Mouse (Mus musculus) limb, embryonic 10.5 days (tissue): ENCODE measurements at regions not wholly inside any gene's neighbourhood (a gene's known extent, or its start where the extent isn't known, plus 50 kb on each side); places are given as distances from the start of the nearest gene placed in this dataset.

Experiments used
- DNase-seq: peaks from one replicate; pipeline ENCODE4 v3.0.0-alpha.2; 2017; ENCODE audit warnings: low spot score
- H3K27ac ChIP-seq: fragments of 300-500 bp; sonication (generic); 2 replicates; pipeline ENCODE4 v1.5.1; 2016; ENCODE audit warnings: mild to moderate bottlenecking
- H3K27me3 ChIP-seq: fragments of 300-500 bp; sonication (generic); 2 replicates; pipeline ENCODE4 v1.6.1; 2016; ENCODE audit warnings: low read depth, mild to moderate bottlenecking; ENCODE audit not compliant: poor library complexity, severe bottlenecking
- H3K36me3 ChIP-seq: fragments of 300-500 bp; sonication (generic); 2 replicates; pipeline ENCODE4 v1.6.1; 2016; ENCODE audit warnings: mild to moderate bottlenecking, moderate library complexity
- H3K4me1 ChIP-seq: fragments of 300-500 bp; sonication (generic); 2 replicates; pipeline ENCODE4 v1.6.1; 2016
- H3K4me3 ChIP-seq: fragments of 300-500 bp; sonication (generic); 2 replicates; pipeline ENCODE4 v1.5.1; 2016; ENCODE audit warnings: mild to moderate bottlenecking, moderate library complexity
- H3K9me3 ChIP-seq: fragments of 300-500 bp; sonication (generic); replicated peaks from 2 replicates; pipeline ENCODE4 v1.6.1; 2016; ENCODE audit warnings: mild to moderate bottlenecking
- WGBS: fragments of 180-500 bp; shearing (Covaris S2); methylation state at CpG from one replicate; pipeline ENCODE4 v1.1.7; 2016; 5-methylcytosine and 5-hydroxymethylcytosine counted together

GRCm38 (mm10) chr2:101441081-101441630 lies 183.4 kb upstream of the Rag2 start:
- Histone ChIP-seq H3K4me3 (no peak overlapping the region), H3K4me1 (no peaks in the 10 kb centered on the region), H3K9me3 (no peaks in the 10 kb centered on the region), H3K27me3 (no peaks in the 10 kb centered on the region), H3K36me3 (no peaks in the 10 kb centered on the region), H3K27ac (no peak overlapping the region)
- 93% methylated on average over 5 of the region's 5 CpGs for WGBS
- no peak for DNase-seq

- H3K27ac ChIP-seq, result no peak overlapping the region
- WGBS, result 90% methylated on average over 5 of the region's 5 CpGs
- H3K4me3 ChIP-seq, result no peak overlapping the region
- no peaks in the 10 kb centered on the region for H3K27me3 ChIP-seq
- no peaks in the 10 kb centered on the region for H3K9me3 ChIP-seq
- DNase-seq, result no peak
- H3K36me3 ChIP-seq, result no peaks in the 10 kb centered on the region
- no peaks in the 10 kb centered on the region for H3K4me1 ChIP-seq
These were observed 168.9 kb upstream of the Rag2 start for GRCm38 (mm10) chr2:101455591-101455990.

- H3K9me3 ChIP-seq, result no peaks in the 10 kb centered on the region
- peaks cover under 1% of the 10 kb centered on the region; the same call in 1 of the 2 replicates for H3K4me1 ChIP-seq
- H3K27ac ChIP-seq, result no peak overlapping the region
- WGBS, result 87% methylated on average over 1 of the region's 1 CpGs
- no peaks in the 10 kb centered on the region for H3K36me3 ChIP-seq
- DNase-seq, result no peak
- H3K27me3 ChIP-seq, result no peaks in the 10 kb centered on the region
- H3K4me3 ChIP-seq, result no peak overlapping the region
These were observed 165.6 kb upstream of the Rag2 start for GRCm38 (mm10) chr2:101458959-101459358.

GRCm38 (mm10) chr2:101462450-101462849 lies 162.1 kb upstream of the Rag2 start:
- Histone ChIP-seq H3K27ac (no peak overlapping the region), H3K27me3 (no peaks in the 10 kb centered on the region), H3K36me3 (no peaks in the 10 kb centered on the region), H3K4me3 (no peak overlapping the region), H3K4me1 (peaks cover 7% of the 10 kb centered on the region), H3K9me3 (no peaks in the 10 kb centered on the region)
- WGBS, result 98% methylated on average over 1 of the region's 1 CpGs
- no peak for DNase-seq

GRCm38 (mm10) chr2:101464291-101465140 lies 160.0 kb upstream of the Rag2 start:
- no peaks in the 10 kb centered on the region for H3K27me3 ChIP-seq
- H3K9me3 ChIP-seq, result no peaks in the 10 kb centered on the region
- H3K36me3 ChIP-seq, result no peaks in the 10 kb centered on the region
- no peak for DNase-seq
- peaks cover 7% of the 10 kb centered on the region for H3K4me1 ChIP-seq
- H3K27ac ChIP-seq, result no peak overlapping the region
- WGBS, result 75% methylated on average over 9 of the region's 9 CpGs
- H3K4me3 ChIP-seq, result no peak overlapping the region

- Histone ChIP-seq H3K27ac (no peak overlapping the region), H3K4me1 (no peaks in the 10 kb centered on the region), H3K9me3 (no peaks in the 10 kb centered on the region), H3K27me3 (no peaks in the 10 kb centered on the region), H3K36me3 (no peaks in the 10 kb centered on the region), H3K4me3 (no peak overlapping the region)
- WGBS, result 88% methylated on average over 6 of the region's 6 CpGs
- DNase-seq, result no peak
These were observed 153.9 kb upstream of the Rag2 start for GRCm38 (mm10) chr2:101470569-101471100.

GRCm38 (mm10) chr2:101472449-101473115 lies 151.9 kb upstream of the Rag2 start:
- DNase-seq, result peak; percentile 86
- Histone ChIP-seq H3K27ac (no peak overlapping the region), H3K4me1 (no peaks in the 10 kb centered on the region), H3K4me3 (no peak overlapping the region), H3K27me3 (no peaks in the 10 kb centered on the region), H3K9me3 (no peaks in the 10 kb centered on the region), H3K36me3 (no peaks in the 10 kb centered on the region)
- WGBS, result 34% methylated on average over 8 of the region's 8 CpGs

GRCm38 (mm10) chr2:101473116-101473485 lies 151.4 kb upstream of the Rag2 start:
- no peak for DNase-seq
- H3K9me3 ChIP-seq, result no peaks in the 10 kb centered on the region
- no peak overlapping the region for H3K27ac ChIP-seq
- H3K4me1 ChIP-seq, result no peaks in the 10 kb centered on the region
- H3K36me3 ChIP-seq, result no peaks in the 10 kb centered on the region
- WGBS, result 92% methylated on average over 4 of the region's 4 CpGs
- no peaks in the 10 kb centered on the region for H3K27me3 ChIP-seq
- H3K4me3 ChIP-seq, result no peak overlapping the region

GRCm38 (mm10) chr2:101476862-101477261 lies 147.7 kb upstream of the Rag2 start:
- Histone ChIP-seq H3K27me3 (no peaks in the 10 kb centered on the region), H3K27ac (no peak overlapping the region), H3K4me3 (no peak overlapping the region), H3K9me3 (no peaks in the 10 kb centered on the region), H3K36me3 (no peaks in the 10 kb centered on the region), H3K4me1 (no peaks in the 10 kb centered on the region)
- no peak for DNase-seq
- WGBS, result 82% methylated on average over 2 of the region's 2 CpGs

GRCm38 (mm10) chr2:101490207-101490606 lies 134.3 kb upstream of the Rag2 start:
- 93% methylated on average over 2 of the region's 2 CpGs for WGBS
- H3K9me3 ChIP-seq, result no peaks in the 10 kb centered on the region
- H3K4me3 ChIP-seq, result no peak overlapping the region
- no peaks in the 10 kb centered on the region for H3K36me3 ChIP-seq
- no peak overlapping the region for H3K27ac ChIP-seq
- H3K27me3 ChIP-seq, result no peaks in the 10 kb centered on the region
- H3K4me1 ChIP-seq, result no peaks in the 10 kb centered on the region
- no peak for DNase-seq

GRCm38 (mm10) chr2:101491762-101492161 lies 132.8 kb upstream of the Rag2 start:
- no peaks in the 10 kb centered on the region for H3K9me3 ChIP-seq
- no peak for DNase-seq
- H3K36me3 ChIP-seq, result no peaks in the 10 kb centered on the region
- 83% methylated on average over 3 of the region's 3 CpGs for WGBS
- no peaks in the 10 kb centered on the region for H3K4me1 ChIP-seq
- no peaks in the 10 kb centered on the region for H3K27me3 ChIP-seq
- H3K4me3 ChIP-seq, result no peak overlapping the region
- no peak overlapping the region for H3K27ac ChIP-seq

GRCm38 (mm10) chr2:101508116-101508515 lies 116.4 kb upstream of the Rag2 start:
- no peaks in the 10 kb centered on the region for H3K4me1 ChIP-seq
- no peak for DNase-seq
- no peaks in the 10 kb centered on the region for H3K36me3 ChIP-seq
- H3K27me3 ChIP-seq, result no peaks in the 10 kb centered on the region
- H3K9me3 ChIP-seq, result no peaks in the 10 kb centered on the region
- no peak overlapping the region for H3K4me3 ChIP-seq
- no peak overlapping the region for H3K27ac ChIP-seq
